Mouse (Mus musculus) right cerebral cortex, postnatal 4 days (tissue): ENCODE data around the gene Polr3b.

ENCODE experiments used
- DNase-seq: peaks from one replicate; pipeline ENCODE4 v3.0.0-alpha.2; 2022

Polr3b gene

DNA sequence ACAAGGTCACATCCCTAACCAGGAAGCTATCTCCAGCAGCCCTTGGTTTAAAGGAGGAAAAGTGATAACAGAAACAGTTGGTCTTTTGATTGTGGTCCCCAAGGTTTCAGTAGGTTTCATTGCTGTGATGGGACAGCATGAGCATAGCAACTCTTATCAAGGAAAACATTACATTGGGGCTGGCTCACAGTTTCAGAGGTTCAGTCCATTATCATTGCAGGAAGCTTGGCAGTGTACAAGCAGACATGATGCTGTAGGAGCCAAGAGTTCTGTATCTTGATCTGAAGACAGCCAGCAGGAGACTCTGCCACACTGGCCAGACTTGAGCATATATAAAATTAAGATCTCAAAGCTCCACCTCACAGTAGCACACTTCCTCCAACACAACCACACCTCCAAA is 53.6 kb downstream of the Polr3b start:
- DNase-seq, result no peak

DNA sequence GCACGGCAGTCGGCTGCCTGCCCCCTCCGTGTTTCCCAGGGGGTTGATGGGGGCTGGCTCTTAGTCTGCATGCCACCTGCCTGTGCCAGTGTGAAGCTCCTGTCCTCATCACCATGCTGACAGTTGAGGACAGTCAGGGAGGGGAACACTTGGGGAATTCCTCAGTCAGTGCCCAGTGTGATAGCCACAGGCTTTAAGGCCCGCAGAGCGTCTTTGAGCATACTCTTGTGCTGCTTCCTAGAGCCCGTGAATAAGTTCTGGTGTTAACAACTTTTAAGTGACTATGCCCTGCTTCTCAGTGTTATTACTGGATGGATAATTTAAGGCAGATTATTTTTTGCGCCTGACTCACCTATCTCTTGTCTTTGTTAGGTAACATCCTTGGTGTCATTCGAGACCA is 54.4 kb downstream of the Polr3b start:
- DNase-seq, result no peak

DNA sequence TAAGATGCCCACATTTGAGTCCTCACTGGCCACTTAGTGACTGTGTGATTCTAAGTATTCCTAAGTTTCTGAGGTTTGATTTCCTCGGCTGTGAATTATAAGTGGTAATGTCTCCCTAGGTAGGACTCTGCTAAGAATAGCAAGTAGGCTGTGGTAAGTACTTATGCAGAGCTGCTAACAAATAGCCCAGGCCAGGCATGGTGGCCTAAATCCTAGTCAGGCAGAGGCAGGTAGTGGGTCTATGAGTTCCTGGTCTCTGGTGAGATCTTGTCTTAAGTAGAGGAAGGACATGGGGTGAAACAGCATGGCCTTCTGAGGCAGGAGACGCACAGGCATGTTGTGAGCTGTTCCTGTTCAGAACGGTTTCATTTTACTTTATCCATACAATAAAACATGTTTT is 55.8 kb downstream of the Polr3b start:
- DNase-seq, result no peak

GRCm38 (mm10) chr10:84678441-84678840 is 56.3 kb downstream of the Polr3b start:
- DNase-seq, result no peak

- no peak for DNase-seq
Observed at GRCm38 (mm10) chr10:84685444-84686121, 63.5 kb downstream of the Polr3b start.

- no peak for DNase-seq
Observed at GRCm38 (mm10) chr10:84686122-84686497, 64.0 kb downstream of the Polr3b start.

- DNase-seq, result no peak
Observed at GRCm38 (mm10) chr10:84686705-84687104, 64.6 kb downstream of the Polr3b start.

DNA sequence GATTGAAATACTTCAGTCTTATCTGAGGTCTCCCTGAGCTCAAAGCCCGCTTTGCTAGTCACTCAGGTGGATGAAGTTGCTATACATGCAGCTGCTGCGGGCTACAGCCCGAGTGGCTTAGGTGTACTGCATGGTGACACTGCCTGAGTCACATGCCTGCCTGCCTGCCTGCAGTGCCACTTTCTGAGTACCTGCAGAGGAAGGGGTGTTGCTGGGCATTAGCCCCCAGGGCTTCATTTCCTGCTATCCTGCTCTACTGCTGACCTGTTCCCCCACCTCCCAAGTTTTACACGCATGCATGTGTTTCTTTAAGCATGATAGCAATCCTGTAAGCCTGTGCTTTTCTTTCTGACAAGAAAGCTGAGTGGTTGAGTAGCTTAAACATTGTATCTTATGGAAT is 65.6 kb downstream of the Polr3b start:
- DNase-seq, result no peak

GRCm38 (mm10) chr10:84689846-84690245 is 67.8 kb downstream of the Polr3b start:
- DNase-seq, result no peak

DNA sequence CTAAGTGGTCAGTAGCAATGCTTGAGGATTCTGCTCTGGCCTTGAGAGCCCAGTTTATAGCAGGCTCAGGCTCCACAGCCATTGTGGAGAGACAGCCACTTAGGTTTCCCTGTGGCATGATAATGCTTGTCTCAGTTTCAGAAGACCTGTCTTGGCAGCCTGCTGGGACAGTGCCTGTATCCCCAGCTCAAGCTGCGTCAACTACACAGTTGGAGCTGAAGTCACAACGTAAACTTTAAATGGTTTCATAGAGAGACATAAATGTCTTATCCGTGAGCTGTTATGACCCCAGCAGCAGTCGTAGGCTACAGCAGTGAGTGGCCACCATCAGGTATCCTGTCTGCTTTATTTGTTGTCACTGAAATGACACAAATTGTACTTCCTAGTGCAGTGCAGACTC is 68.7 kb downstream of the Polr3b start:
- no peak for DNase-seq

- DNase-seq, result no peak
Observed at GRCm38 (mm10) chr10:84691692-84692091, 69.6 kb downstream of the Polr3b start.

GRCm38 (mm10) chr10:84693841-84694638 is 71.9 kb downstream of the Polr3b start:
- no peak for DNase-seq

- no peak for DNase-seq
Observed at GRCm38 (mm10) chr10:84700236-84700987, 78.3 kb downstream of the Polr3b start.

DNA sequence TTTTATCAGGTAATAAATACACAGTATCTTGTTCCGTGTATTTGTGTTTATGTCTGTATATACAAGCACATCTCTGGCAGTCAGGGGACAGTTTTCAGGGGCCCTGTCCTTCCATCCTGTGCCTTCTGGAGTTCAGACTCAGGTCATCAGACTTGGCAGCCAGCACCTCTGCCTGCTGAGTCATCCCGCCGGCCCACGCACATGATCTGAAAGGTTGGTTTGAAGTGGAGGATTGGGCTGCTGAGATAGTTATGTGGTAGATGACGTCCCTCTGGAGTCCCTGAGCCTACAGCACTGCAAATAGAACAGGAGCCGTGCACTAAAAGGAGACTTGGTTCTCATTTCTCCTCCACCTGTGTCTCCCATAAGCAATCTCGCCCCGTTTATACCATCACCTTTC is 79.0 kb downstream of the Polr3b start:
- DNase-seq, result no peak

GRCm38 (mm10) chr10:84702115-84702514 is 80.0 kb downstream of the Polr3b start:
- DNase-seq, result no peak

DNA sequence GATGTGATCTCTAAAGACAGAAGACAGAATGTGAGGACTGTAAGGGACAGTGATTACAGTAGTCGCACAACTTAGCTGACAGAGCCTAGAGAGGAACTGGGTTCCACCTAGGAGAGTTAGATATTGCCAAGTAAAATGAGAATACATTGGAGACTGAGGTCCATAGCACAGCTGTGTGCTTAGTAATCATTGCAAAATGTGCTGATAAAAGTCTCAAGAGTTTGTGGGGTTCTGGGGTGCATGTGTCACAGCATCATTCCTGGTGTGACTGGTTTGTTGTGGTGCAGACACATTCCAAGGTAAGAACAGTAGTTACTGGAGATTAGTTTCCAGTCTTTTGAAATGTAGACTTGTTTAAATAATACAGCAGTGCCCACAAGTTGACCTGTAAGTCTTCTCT is 82.5 kb downstream of the Polr3b start:
- no peak for DNase-seq

DNA sequence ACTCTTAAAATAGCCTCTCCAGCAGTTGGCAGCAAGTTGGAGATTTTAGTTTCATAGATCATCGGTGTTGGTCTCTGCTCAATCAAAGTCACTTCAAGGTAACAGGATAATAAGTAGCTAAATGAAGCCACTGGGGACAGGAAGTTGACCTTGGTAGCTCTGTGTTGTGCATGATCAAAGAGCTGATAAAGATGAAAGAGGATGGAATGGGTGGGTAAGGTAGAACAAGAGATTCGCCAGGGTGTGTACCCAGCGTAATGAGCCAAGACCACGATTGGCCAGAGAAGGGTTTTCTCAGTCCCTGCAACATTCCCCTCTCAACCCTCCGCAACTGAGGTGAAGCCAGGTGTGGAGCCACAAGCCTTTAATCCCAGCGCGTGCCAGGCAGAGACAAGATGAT is 83.1 kb downstream of the Polr3b start:
- no peak for DNase-seq

- DNase-seq, result no peak
Observed at GRCm38 (mm10) chr10:84706543-84706942, 84.5 kb downstream of the Polr3b start.

DNA sequence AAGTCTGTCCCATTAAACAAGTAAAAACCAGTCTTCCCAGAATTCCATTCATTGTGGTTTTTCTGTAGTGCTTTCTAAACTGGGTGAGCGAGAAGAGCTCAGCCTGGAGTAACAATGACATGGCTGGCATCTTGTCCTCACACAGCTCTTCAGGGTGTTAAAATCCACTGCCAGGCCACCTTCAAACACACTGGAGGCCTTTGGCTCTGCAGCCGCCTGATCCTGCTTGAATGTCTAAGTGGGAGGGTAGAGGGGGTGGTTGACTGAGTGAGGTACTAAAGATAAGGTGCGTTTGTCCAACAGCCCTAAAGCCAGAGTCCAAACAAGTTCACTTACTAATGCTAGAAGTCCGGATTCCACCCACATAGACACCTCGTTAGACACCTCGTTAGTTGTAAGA is 85.1 kb downstream of the Polr3b start:
- DNase-seq, result no peak

DNA sequence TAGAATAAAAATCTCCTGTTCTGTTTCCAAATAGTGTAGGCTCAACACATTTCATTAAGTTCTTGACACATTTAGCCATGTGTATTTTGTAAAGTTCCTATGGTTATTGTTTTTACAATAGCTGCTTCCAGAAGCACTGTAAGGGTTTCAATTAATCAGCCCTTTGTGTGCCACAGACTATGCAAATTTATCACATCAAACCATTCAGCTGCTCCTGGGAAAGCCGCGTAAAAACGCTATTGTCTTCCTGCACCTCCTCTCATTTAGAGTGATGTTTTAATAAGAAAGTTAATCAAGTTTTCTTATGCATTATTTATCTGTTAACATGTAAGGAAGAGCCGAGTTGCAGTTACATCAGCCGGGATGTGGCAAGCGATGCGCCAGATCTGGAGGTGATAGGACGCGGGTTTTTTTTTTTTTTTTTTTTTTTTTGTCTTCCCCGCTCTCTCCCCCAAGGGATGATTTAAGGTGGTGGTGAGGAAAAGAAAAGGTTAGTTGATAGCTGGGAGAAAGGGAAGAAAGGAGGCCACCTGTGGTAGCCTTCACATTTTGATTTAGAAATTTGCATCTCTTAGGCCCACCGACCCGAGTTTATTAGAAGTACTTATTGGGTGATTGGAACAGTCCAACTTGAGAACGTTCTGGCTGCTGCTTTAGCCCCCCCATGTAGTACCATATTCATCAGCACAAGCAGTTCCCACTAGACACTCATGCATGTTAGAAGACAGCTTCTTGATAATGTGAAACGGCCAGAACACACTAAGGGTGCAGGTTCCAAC is 85.8 kb downstream of the Polr3b start:
- DNase-seq, result no peak

GRCm38 (mm10) chr10:84710192-84710591 is 88.1 kb downstream of the Polr3b start:
- DNase-seq, result no peak

DNA sequence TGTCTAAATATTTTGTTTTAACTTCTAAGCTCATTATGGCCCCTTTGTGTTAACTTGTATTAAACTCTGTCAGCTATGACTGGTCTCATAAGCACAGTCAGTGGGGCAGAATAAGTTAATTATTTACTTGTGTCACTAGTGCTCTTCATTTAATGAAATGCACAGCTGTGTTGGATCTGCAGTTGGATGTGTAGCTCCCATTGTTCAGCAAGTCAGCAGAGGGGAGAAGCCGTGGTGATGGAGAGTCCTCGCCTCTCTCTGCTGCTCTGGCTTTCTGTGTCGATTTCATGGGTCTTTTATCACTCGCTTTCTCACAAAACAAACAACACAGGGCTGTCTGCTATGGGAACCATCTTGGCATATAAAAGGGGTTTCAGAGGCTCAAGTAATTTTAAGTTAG is 88.7 kb downstream of the Polr3b start:
- DNase-seq, result no peak

GRCm38 (mm10) chr10:84711479-84711878 is 89.4 kb downstream of the Polr3b start:
- no peak for DNase-seq
